Mouse (Mus musculus) stomach, embryonic 15.5 days (tissue): ENCODE measurements at regions not wholly inside any gene's neighbourhood (a gene's known extent, or its start where the extent isn't known, plus 50 kb on each side); places are given as distances from the start of the nearest gene placed in this dataset.

ENCODE experiments used
- ATAC-seq: fragments of 200-750 bp; cut with Nextera tagmentation; 2 replicates; pipeline ENCODE4 v1.8.0; 2017; ENCODE audit warnings: low read depth, moderate number of reproducible peaks, moderate TSS enrichment; ENCODE audit not compliant: insufficient read depth, low FRiP score
- H3K27ac ChIP-seq: fragments of 300-500 bp; sonication (generic); 2 replicates; pipeline ENCODE4 v1.5.1; 2015; ENCODE audit warnings: mild to moderate bottlenecking, inconsistent platforms
- H3K27me3 ChIP-seq: fragments of 300-500 bp; sonication (generic); replicated peaks from 2 replicates; pipeline ENCODE4 v1.6.1; 2015; ENCODE audit warnings: inconsistent platforms
- H3K36me3 ChIP-seq: fragments of 300-500 bp; sonication (generic); 2 replicates; pipeline ENCODE4 v1.6.1; 2015; ENCODE audit warnings: inconsistent platforms
- H3K4me1 ChIP-seq: fragments of 300-500 bp; sonication (generic); 2 replicates; pipeline ENCODE4 v1.6.1; 2015; ENCODE audit warnings: inconsistent platforms
- H3K4me2 ChIP-seq: fragments of 300-500 bp; sonication (generic); 2 replicates; pipeline ENCODE4 v1.6.1; 2015; ENCODE audit warnings: mild to moderate bottlenecking, inconsistent platforms
- H3K4me3 ChIP-seq: fragments of 300-500 bp; sonication (generic); replicated peaks from 2 replicates; pipeline ENCODE4 v1.5.1; 2015; ENCODE audit warnings: inconsistent platforms
- H3K9ac ChIP-seq: fragments of 300-500 bp; sonication (generic); 2 replicates; pipeline ENCODE4 v1.6.1; 2015; ENCODE audit warnings: inconsistent platforms
- H3K9me3 ChIP-seq: fragments of 300-500 bp; sonication (generic); 2 replicates; pipeline ENCODE4 v1.6.1; 2016; ENCODE audit warnings: inconsistent platforms
- WGBS: fragments of 180-500 bp; shearing (Covaris S2); methylation state at CpG from one replicate; pipeline ENCODE4 v1.1.7; 2015; 5-methylcytosine and 5-hydroxymethylcytosine counted together

GRCm38 (mm10) chr11:17324651-17325050 is 67.3 kb downstream of the C1d start:
- Histone ChIP-seq H3K27me3 (no peaks in the 10 kb centered on the region), H3K9ac (no peak overlapping the region), H3K36me3 (no peaks in the 10 kb centered on the region), H3K4me2 (no peak overlapping the region), H3K27ac (no peak overlapping the region), H3K4me1 (no peaks in the 10 kb centered on the region), H3K9me3 (no peaks in the 10 kb centered on the region), H3K4me3 (no peak overlapping the region)
- WGBS = 53% methylated on average over 4 of the region's 4 CpGs
- no peak for ATAC-seq

DNA sequence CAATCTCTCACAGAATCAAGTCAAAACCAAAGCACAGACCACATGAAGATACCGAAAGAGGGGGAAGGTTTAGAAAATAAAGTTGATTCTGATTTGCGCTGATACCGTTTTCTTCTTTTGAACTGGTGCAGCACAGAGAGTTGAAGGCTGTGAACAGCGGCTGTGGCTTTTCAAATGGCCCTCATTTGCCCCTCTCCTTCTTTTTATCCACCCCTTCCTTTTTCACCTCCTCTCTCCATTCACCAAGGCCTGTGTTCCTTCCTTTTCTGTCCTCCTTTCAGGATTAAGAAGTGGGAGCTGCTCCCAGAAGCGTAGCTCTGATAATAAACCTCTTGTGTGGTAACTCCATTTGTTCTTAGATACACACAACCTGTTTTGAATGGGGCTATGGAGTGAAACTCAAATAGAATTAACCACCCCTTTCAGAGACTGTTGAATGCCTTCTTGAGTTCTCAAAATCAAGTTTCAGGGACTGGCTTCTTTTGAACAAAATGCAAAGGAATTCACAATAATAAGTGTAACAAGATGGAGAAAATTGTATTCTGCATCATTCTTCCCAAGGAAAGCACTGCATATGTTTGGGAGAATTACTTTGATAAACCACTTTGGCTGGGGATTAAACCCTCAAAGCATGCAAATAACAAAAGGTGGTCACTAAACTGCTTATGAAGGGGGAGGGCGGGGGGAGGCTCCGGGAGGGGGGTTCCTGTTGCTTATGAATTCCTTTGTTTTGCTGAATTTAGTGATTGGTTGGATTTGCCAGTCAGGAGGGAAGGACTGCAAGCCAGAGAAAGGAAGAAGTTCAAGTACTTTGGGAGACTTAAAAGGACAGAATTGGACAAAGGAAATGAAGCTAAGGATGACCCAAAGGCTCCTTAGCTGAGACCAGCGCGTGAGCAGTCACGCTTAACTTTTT is 68.6 kb downstream of the C1d start:
- Histone ChIP-seq H3K36me3 (no peaks in the 10 kb centered on the region), H3K9ac (no peak overlapping the region), H3K4me2 (no peak overlapping the region), H3K9me3 (no peaks in the 10 kb centered on the region), H3K27ac (no peak overlapping the region), H3K4me1 (no peaks in the 10 kb centered on the region), H3K4me3 (no peak overlapping the region), H3K27me3 (no peaks in the 10 kb centered on the region)
- no peak for ATAC-seq
- WGBS = 72% methylated on average over 10 of the region's 10 CpGs

DNA sequence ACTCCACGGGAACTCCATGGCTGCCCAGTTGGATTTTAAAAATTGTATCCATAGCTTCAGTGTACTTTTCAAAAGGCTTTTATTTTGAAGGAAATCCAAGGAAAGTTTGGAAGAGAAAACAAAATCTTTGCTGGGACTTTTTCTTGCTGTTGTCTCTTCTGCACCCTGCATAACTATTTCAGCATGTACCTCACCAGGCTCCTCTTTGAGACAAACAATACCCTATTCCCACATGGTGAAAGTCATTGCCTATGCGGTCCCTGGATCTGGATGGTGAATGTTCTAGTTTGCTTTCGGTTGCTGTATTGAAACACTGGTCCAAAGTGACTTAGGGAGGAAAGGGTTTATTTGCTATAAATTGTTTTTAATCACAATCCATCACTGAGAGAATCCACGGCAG is 69.3 kb downstream of the C1d start:
- H3K4me3 ChIP-seq = no peak overlapping the region
- H3K27ac ChIP-seq = no peak overlapping the region
- no peak for ATAC-seq
- H3K4me1 ChIP-seq = no peaks in the 10 kb centered on the region
- no peak overlapping the region for H3K9ac ChIP-seq
- no peak overlapping the region for H3K4me2 ChIP-seq
- no peaks in the 10 kb centered on the region for H3K36me3 ChIP-seq
- no peaks in the 10 kb centered on the region for H3K27me3 ChIP-seq
- WGBS = 57% methylated on average over 4 of the region's 4 CpGs
- H3K9me3 ChIP-seq = no peaks in the 10 kb centered on the region

- WGBS = 91% methylated on average over 1 of the region's 1 CpGs
- Histone ChIP-seq H3K4me3 (no peak overlapping the region), H3K27ac (no peak overlapping the region), H3K4me1 (no peaks in the 10 kb centered on the region), H3K27me3 (no peaks in the 10 kb centered on the region), H3K9me3 (no peaks in the 10 kb centered on the region), H3K36me3 (no peaks in the 10 kb centered on the region), H3K9ac (no peak overlapping the region), H3K4me2 (no peak overlapping the region)
- ATAC-seq = no peak
Measured at GRCm38 (mm10) chr11:17351476-17351875, 94.1 kb downstream of the C1d start.

DNA sequence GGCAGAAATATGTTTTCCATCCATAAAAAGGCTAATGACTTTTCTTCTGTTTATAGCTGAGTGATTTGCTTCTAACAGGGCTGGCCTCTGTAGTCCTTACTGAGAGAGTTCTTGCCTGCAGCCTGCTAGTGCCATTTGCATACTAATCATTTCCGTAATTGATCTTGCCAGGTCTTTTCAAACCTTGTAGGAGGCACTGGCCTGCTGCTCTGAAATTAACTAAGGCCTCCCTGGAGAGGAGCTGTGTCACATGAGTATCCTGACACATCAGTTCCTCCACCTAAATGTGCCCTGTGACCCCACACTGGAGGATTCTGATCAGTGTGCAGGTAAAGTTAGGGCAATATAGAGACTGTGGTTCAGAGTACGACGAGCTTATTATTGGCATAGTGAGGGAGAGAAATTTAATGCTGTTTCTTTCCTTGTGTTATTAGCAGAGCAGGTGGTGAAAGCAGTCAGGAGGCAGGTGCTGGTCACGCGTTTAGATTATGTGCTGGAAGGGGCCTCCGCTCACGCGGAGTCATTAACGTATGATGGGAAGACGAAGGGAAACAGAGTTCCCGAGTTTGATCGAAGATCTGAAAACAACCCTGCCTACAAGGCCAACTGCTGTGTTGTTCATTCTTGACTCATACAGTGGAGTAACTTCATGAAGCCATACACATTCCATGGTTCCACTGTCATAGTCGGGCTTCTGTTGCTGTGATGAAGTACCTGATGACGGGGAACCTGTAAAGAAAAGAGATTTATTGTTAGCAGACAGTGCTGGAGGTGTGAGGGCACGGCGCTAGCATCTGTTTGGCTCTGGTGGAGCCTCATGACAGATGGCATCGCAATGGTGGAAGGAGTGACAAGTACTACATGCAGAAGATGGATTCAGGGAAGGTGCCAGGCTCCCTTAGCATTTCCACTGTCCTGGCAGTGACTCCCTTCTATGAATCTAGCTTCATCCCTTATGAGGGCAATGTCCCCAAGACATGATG is 95.1 kb downstream of the C1d start:
- Histone ChIP-seq H3K36me3 (no peaks in the 10 kb centered on the region), H3K27me3 (no peaks in the 10 kb centered on the region), H3K9me3 (no peaks in the 10 kb centered on the region), H3K4me3 (no peak overlapping the region), H3K9ac (no peak overlapping the region), H3K27ac (no peak overlapping the region), H3K4me2 (no peak overlapping the region), H3K4me1 (no peaks in the 10 kb centered on the region)
- WGBS = 68% methylated on average over 17 of the region's 17 CpGs
- ATAC-seq = no peak

- Histone ChIP-seq H3K9me3 (no peaks in the 10 kb centered on the region), H3K27me3 (no peaks in the 10 kb centered on the region), H3K9ac (no peak overlapping the region), H3K36me3 (no peaks in the 10 kb centered on the region), H3K4me2 (no peak overlapping the region), H3K4me3 (no peak overlapping the region), H3K4me1 (no peaks in the 10 kb centered on the region), H3K27ac (no peak overlapping the region)
- 64% methylated on average over 1 of the region's 1 CpGs for WGBS
- ATAC-seq = no peak
Measured at GRCm38 (mm10) chr11:17359698-17360254, 102.4 kb downstream of the C1d start.

- no peak for ATAC-seq
- Histone ChIP-seq H3K27me3 (no peaks in the 10 kb centered on the region), H3K9ac (no peak overlapping the region), H3K27ac (no peak overlapping the region), H3K4me3 (no peak overlapping the region), H3K36me3 (no peaks in the 10 kb centered on the region), H3K4me2 (no peak overlapping the region), H3K4me1 (no peaks in the 10 kb centered on the region), H3K9me3 (no peaks in the 10 kb centered on the region)
- WGBS = 64% methylated on average over 3 of the region's 3 CpGs
Measured at GRCm38 (mm10) chr11:17377859-17378258, 120.5 kb downstream of the C1d start.

DNA sequence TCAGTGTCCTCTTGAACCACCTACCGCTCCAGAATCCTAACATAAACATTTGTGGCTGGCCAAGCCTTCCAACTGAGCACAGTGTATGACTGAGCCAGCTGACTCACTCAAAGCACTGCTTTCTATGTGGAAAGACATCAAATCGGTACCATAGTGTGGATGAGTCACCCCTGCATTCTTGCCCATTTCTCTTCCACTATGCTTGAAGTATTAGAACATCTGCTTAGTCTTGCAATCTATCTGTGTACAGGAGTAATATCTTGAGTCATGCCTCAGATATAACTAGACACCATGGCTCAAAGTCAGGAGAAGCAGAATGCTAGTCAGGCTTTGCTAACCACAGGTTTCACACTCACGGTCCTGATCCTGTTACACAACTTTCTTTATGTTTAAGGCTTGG is 129.4 kb downstream of the C1d start:
- ATAC-seq = no peak
- H3K36me3 ChIP-seq = no peaks in the 10 kb centered on the region
- no peaks in the 10 kb centered on the region for H3K27me3 ChIP-seq
- H3K4me3 ChIP-seq = no peak overlapping the region
- H3K4me1 ChIP-seq = no peaks in the 10 kb centered on the region
- WGBS = 51% methylated on average over 3 of the region's 3 CpGs
- H3K9me3 ChIP-seq = no peaks in the 10 kb centered on the region
- H3K9ac ChIP-seq = no peak overlapping the region
- H3K27ac ChIP-seq = no peak overlapping the region
- H3K4me2 ChIP-seq = no peak overlapping the region

DNA sequence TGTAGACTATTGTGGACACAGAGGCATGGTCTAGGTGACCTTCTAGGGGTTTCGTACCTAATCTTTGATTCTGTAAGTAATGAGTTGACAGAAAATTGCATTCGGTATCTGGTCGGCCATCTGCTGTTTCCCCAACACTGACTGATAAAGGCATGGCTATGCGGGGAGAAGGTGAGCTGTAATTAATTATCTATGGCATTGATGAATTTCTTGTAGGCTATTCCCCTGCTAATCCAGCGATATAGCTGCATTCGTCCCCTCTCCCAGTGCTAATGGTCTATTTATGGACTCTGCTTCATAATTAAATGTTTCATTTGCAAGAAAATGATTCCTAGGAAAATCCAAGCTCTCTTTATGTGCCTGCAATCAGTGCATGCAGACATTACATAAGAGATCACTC is 136.5 kb downstream of the C1d start:
- H3K36me3 ChIP-seq = no peaks in the 10 kb centered on the region
- 43% methylated on average over 6 of the region's 6 CpGs for WGBS
- H3K4me1 ChIP-seq = no peaks in the 10 kb centered on the region
- H3K4me3 ChIP-seq = no peak overlapping the region
- no peaks in the 10 kb centered on the region for H3K9me3 ChIP-seq
- H3K9ac ChIP-seq = no peak overlapping the region
- H3K27me3 ChIP-seq = no peaks in the 10 kb centered on the region
- H3K4me2 ChIP-seq = no peak overlapping the region
- H3K27ac ChIP-seq = no peak overlapping the region
- no peak for ATAC-seq

GRCm38 (mm10) chr11:17414531-17414930 is 157.2 kb downstream of the C1d start:
- 13% methylated on average over 1 of the region's 1 CpGs for WGBS
- H3K9me3 ChIP-seq = no peaks in the 10 kb centered on the region
- H3K4me1 ChIP-seq = no peaks in the 10 kb centered on the region
- no peak overlapping the region for H3K4me2 ChIP-seq
- H3K36me3 ChIP-seq = no peaks in the 10 kb centered on the region
- no peaks in the 10 kb centered on the region for H3K27me3 ChIP-seq
- no peak overlapping the region for H3K4me3 ChIP-seq
- H3K27ac ChIP-seq = no peak overlapping the region
- no peak overlapping the region for H3K9ac ChIP-seq
- ATAC-seq = no peak; the same call in 1 of the 2 replicates

- WGBS = 56% methylated on average over 1 of the region's 1 CpGs
- H3K4me1 ChIP-seq = no peaks in the 10 kb centered on the region
Measured at GRCm38 (mm10) chr11:17415144-17415543, 157.8 kb downstream of the C1d start.

More at GRCm38 (mm10) chr11:17415144-17415543, 157.8 kb downstream of the C1d start:
- H3K27ac ChIP-seq = no peak overlapping the region
- no peak for ATAC-seq
- no peak overlapping the region for H3K9ac ChIP-seq
- H3K36me3 ChIP-seq = no peaks in the 10 kb centered on the region
- no peak overlapping the region for H3K4me2 ChIP-seq
- no peak overlapping the region for H3K4me3 ChIP-seq
- H3K27me3 ChIP-seq = no peaks in the 10 kb centered on the region
- H3K9me3 ChIP-seq = no peaks in the 10 kb centered on the region
